Mouse (Mus musculus) G1E (cell line): ENCODE data around the gene Olfr231. TPM values are rescaled to one million over a fixed set of nuclear protein-coding genes. Genes with fewer than 3 reads are reported as not detected.

Experiments
- ATAC-seq: 2 replicates; pipeline ENCODE4 v1.8.0; 2016; ENCODE audit warnings: mild to moderate bottlenecking; ENCODE audit not compliant: insufficient number of reproducible peaks, poor library complexity, low FRiP score, severe bottlenecking; ENCODE audit errors: extremely low read depth
- DNase-seq: peaks from one replicate; pipeline ENCODE4 v3.0.0; 2012; ENCODE audit warnings: low spot score
- H3K27me3 ChIP-seq: 2 replicates; pipeline ENCODE4 v1.6.1; 2012; ENCODE audit warnings: mild to moderate bottlenecking, low read length, inconsistent platforms; ENCODE audit not compliant: insufficient read depth
- H3K36me3 ChIP-seq: replicated peaks from 2 replicates; pipeline ENCODE3; 2012; ENCODE audit warnings: mild to moderate bottlenecking, inconsistent platforms
- H3K4me1 ChIP-seq: 2 replicates; pipeline ENCODE4 v1.6.1; 2012; ENCODE audit warnings: low read depth, low read length, inconsistent platforms, mixed read lengths; ENCODE audit not compliant: insufficient read depth
- H3K4me3 ChIP-seq: 2 replicates; pipeline ENCODE4 v1.5.1; 2012; ENCODE audit warnings: low read depth, mild to moderate bottlenecking, inconsistent platforms, low read length, moderate library complexity, mixed read lengths
- H3K9me3 ChIP-seq: replicated peaks from 2 replicates; pipeline ENCODE4 v1.6.1; 2012; ENCODE audit warnings: inconsistent platforms
- CTCF ChIP-seq: IDR thresholded peaks from 2 replicates; pipeline ENCODE4 v1.5.1; 2012; ENCODE audit warnings: low read depth, low read length, inconsistent platforms, mixed read lengths
- GATA1 ChIP-seq: IDR thresholded peaks from 2 replicates; pipeline ENCODE4 v1.6.1; 2012; ENCODE audit warnings: borderline replicate concordance, low read length, inconsistent platforms, mixed read lengths
- GATA2 ChIP-seq: IDR thresholded peaks from 2 replicates; pipeline ENCODE4 v1.6.1; 2012; ENCODE audit warnings: low read depth, low read length, inconsistent platforms, borderline replicate concordance
- POLR2AphosphoS5 ChIP-seq: IDR thresholded peaks from 2 replicates; pipeline ENCODE4 v1.6.1; 2012; ENCODE audit warnings: low read depth, low read length, inconsistent platforms; ENCODE audit not compliant: insufficient replicate concordance
- TAL1 ChIP-seq: conservative IDR thresholded peaks from 2 replicates; pipeline ENCODE4 v1.6.1; 2012; ENCODE audit warnings: low read depth, low read length, inconsistent platforms, mixed read lengths
- polyA plus RNA-seq: library from polyadenylated mRNA; stranded (reverse); fragments of >175 nt; gene quantifications from 2 replicates; pipeline ENCODE4 v1.2.3, GENCODE M21; 2012
- total RNA-seq, 2 experiments: library from RNA; stranded (forward) in 1 of 2; stranded (reverse) in 1 of 2; fragments of 200-1000 nt in 1 of 2; fragments of >200 nt in 1 of 2; fragmentation: Nextera tagmentation in 1 of 2; gene quantifications; 2 replicates each; pipeline ENCODE4 v1.2.3; 2014 to 2017

Gene Olfr231
- total and polyA plus RNA-seq, 3 experiments: not detected

DNA sequence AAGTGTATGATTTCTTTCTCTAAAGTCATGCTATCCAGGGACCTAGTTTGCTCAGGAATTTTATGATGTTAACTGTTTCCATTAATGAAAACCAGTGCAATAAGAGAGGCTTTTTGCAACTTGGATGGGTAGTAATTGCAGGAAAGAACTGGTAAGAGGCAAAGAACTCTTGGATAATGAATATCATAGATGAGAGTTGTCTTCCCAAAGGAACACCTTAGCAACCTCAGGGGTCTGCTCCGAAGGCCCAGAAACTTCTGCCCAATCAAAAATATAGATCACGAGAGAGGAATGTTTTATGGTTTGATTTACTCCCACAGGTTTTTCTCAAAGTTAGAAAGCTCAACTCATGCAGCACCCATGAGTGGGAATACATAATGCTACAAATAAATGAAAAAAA is 36.9 kb downstream of the Olfr231 start, which contains the start of gene Olfr429:
Gene Olfr429 (plus strand): TSS at position 301 of the 400 bp plus-strand sequence.
- DNase-seq: no peak
- Histone ChIP-seq H3K4me3 (no peak within 1 kb of the TSS), H3K4me1 (no peaks in the 10 kb centered on the region), H3K9me3 (0 out of 2 replicates have a peak, but pooled peaks cover 3% of the 10 kb centered on the region), H3K27me3 (no peaks in the 10 kb centered on the region), H3K36me3 (no peaks in the 10 kb centered on the region)
- ATAC-seq: no peak
- no peak for TF ChIP-seq TAL1
- no peak for TF ChIP-seq GATA1
- no peak for TF ChIP-seq CTCF
- TF ChIP-seq POLR2AphosphoS5: no peak
- no peak for TF ChIP-seq GATA2

DNA sequence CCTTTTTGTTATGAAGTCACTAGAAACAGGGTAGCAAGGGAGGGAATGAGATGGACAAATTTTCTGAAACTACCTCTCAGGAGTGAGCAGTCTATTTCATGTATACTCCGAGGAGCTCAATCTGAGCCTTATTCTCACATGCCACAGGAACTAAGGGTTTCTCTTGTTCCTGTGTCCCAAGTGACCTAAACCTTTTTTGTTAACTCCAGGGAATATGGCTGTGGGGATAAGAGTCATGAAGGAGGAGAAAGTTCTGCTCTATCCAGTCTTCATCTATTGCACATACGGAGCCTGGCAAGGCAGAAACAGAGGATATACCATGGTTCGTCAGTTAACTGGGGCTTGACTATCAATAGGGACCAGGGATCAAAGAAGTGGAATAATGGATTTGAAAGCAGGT is 54.7 kb downstream of the Olfr231 start, which contains the start of gene Olfr430:
Gene Olfr430 (plus strand): TSS at position 301 of the 400 bp plus-strand sequence.
- Histone ChIP-seq H3K4me3 (no peak within 1 kb of the TSS), H3K9me3 (no peaks in the 10 kb centered on the region), H3K4me1 (no peaks in the 10 kb centered on the region), H3K36me3 (no peaks in the 10 kb centered on the region), H3K27me3 (no peaks in the 10 kb centered on the region)
- DNase-seq (no peak), ATAC-seq (no peak)
- TF ChIP-seq POLR2AphosphoS5 (no peak), CTCF (no peak), TAL1 (no peak), GATA2 (no peak), GATA1 (no peak)

Other genes starting within 250 kb of the Olfr231 start
- gene Ifi211, start 208.1 kb downstream of the Olfr231 start, total RNA-seq (2014; fragmentation: Nextera tagmentation): not detected in 2 replicates
- gene Ifi211, start 208.1 kb downstream of the Olfr231 start, total RNA-seq (2017): not detected in 2 replicates
- gene Ifi211, start 208.1 kb downstream of the Olfr231 start, polyA plus RNA-seq: not detected in 2 replicates
- not detected in 2 replicates for gene Mndal, start 178.7 kb downstream of the Olfr231 start, total RNA-seq (2014; fragmentation: Nextera tagmentation)
- gene Mndal, start 178.7 kb downstream of the Olfr231 start, total RNA-seq (2017): 0.22 TPM in 1 of 2 replicates, not detected in the other
- not detected in 2 replicates for gene Mndal, start 178.7 kb downstream of the Olfr231 start, polyA plus RNA-seq
- not detected in 2 replicates for gene Ifi203, start 178.5 kb downstream of the Olfr231 start, total RNA-seq (2014; fragmentation: Nextera tagmentation)
- 0.23 and 0.38 TPM in 2 replicates for gene Ifi203, start 178.5 kb downstream of the Olfr231 start, total RNA-seq (2017)
- not detected in 2 replicates for gene Ifi203, start 178.5 kb downstream of the Olfr231 start, polyA plus RNA-seq
- not detected in 2 replicates for gene Ifi202b, start 138.4 kb downstream of the Olfr231 start, total RNA-seq (2014; fragmentation: Nextera tagmentation)
- gene Ifi202b, start 138.4 kb downstream of the Olfr231 start, total RNA-seq (2017): 0.11 and 0.17 TPM in 2 replicates
- not detected in 2 replicates for gene Ifi202b, start 138.4 kb downstream of the Olfr231 start, polyA plus RNA-seq
- gene Ifi205, start 89.4 kb downstream of the Olfr231 start, total RNA-seq (2014; fragmentation: Nextera tagmentation): not detected in 2 replicates
- gene Ifi205, start 89.4 kb downstream of the Olfr231 start, total RNA-seq (2017): 0.22 TPM in 1 of 2 replicates, not detected in the other
- gene Ifi205, start 89.4 kb downstream of the Olfr231 start, polyA plus RNA-seq: not detected in 2 replicates
- gene Olfr433, start 80.5 kb downstream of the Olfr231 start, total RNA-seq (2014; fragmentation: Nextera tagmentation): not detected in 2 replicates
- 0.11 TPM in 1 of 2 replicates, not detected in the other for gene Olfr433, start 80.5 kb downstream of the Olfr231 start, total RNA-seq (2017)
- not detected in 2 replicates for gene Olfr433, start 80.5 kb downstream of the Olfr231 start, polyA plus RNA-seq
- not detected in 2 replicates for gene Olfr432, start 72.0 kb downstream of the Olfr231 start, total RNA-seq (2014; fragmentation: Nextera tagmentation)
- 0.05 and 0.06 TPM in 2 replicates for gene Olfr432, start 72.0 kb downstream of the Olfr231 start, total RNA-seq (2017)
- not detected in 2 replicates for gene Olfr432, start 72.0 kb downstream of the Olfr231 start, polyA plus RNA-seq
- not detected in 2 replicates for gene Olfr430, start 54.6 kb downstream of the Olfr231 start, total RNA-seq (2014; fragmentation: Nextera tagmentation)
- gene Olfr430, start 54.6 kb downstream of the Olfr231 start, total RNA-seq (2017): 0.06 TPM in 1 of 2 replicates, not detected in the other
- gene Olfr430, start 54.6 kb downstream of the Olfr231 start, polyA plus RNA-seq: not detected in 2 replicates
- not detected in 2 replicates for gene Olfr429, start 36.8 kb downstream of the Olfr231 start, total RNA-seq (2014; fragmentation: Nextera tagmentation)
- not detected in 2 replicates for gene Olfr429, start 36.8 kb downstream of the Olfr231 start, total RNA-seq (2017)
- not detected in 2 replicates for gene Olfr429, start 36.8 kb downstream of the Olfr231 start, polyA plus RNA-seq
- not detected in 2 replicates for gene Olfr427, start 24.3 kb downstream of the Olfr231 start, total RNA-seq (2014; fragmentation: Nextera tagmentation)
- gene Olfr427, start 24.3 kb downstream of the Olfr231 start, total RNA-seq (2017): 0.11 and 0.35 TPM in 2 replicates
- gene Olfr427, start 24.3 kb downstream of the Olfr231 start, polyA plus RNA-seq: not detected in 2 replicates
- gene Olfr424, start 10.4 kb upstream of the Olfr231 start, total RNA-seq (2014; fragmentation: Nextera tagmentation): not detected in 2 replicates
- gene Olfr424, start 10.4 kb upstream of the Olfr231 start, total RNA-seq (2017): 0.12 TPM in 1 of 2 replicates, not detected in the other
- not detected in 2 replicates for gene Olfr424, start 10.4 kb upstream of the Olfr231 start, polyA plus RNA-seq
- gene Olfr420, start 34.5 kb upstream of the Olfr231 start, total RNA-seq (2014; fragmentation: Nextera tagmentation): not detected in 2 replicates
- gene Olfr420, start 34.5 kb upstream of the Olfr231 start, total RNA-seq (2017): 0.06 and 0.11 TPM in 2 replicates
- not detected in 2 replicates for gene Olfr420, start 34.5 kb upstream of the Olfr231 start, polyA plus RNA-seq
- 66.5 and 113 TPM in 2 replicates for gene Spta1, start 51.6 kb upstream of the Olfr231 start, total RNA-seq (2014; fragmentation: Nextera tagmentation)
- 66.3 and 77.0 TPM in 2 replicates for gene Spta1, start 51.6 kb upstream of the Olfr231 start, total RNA-seq (2017)
- gene Spta1, start 51.6 kb upstream of the Olfr231 start, polyA plus RNA-seq: 2.6 and 3.1 TPM in 2 replicates
- not detected in 2 replicates for gene Olfr419, start 130.9 kb upstream of the Olfr231 start, total RNA-seq (2014; fragmentation: Nextera tagmentation)
- 0.11 and 0.12 TPM in 2 replicates for gene Olfr419, start 130.9 kb upstream of the Olfr231 start, total RNA-seq (2017)
- not detected in 2 replicates for gene Olfr419, start 130.9 kb upstream of the Olfr231 start, polyA plus RNA-seq
- gene Mptx1, start 209.4 kb upstream of the Olfr231 start, total RNA-seq (2014; fragmentation: Nextera tagmentation): not detected in 2 replicates
- gene Mptx1, start 209.4 kb upstream of the Olfr231 start, total RNA-seq (2017): not detected in 2 replicates
- not detected in 2 replicates for gene Mptx1, start 209.4 kb upstream of the Olfr231 start, polyA plus RNA-seq
- not detected in 2 replicates for gene Olfr417, start 244.0 kb upstream of the Olfr231 start, total RNA-seq (2014; fragmentation: Nextera tagmentation)
- 0.05 and 0.23 TPM in 2 replicates for gene Olfr417, start 244.0 kb upstream of the Olfr231 start, total RNA-seq (2017)
- gene Olfr417, start 244.0 kb upstream of the Olfr231 start, polyA plus RNA-seq: not detected in 2 replicates